Mouse (Mus musculus): ENCODE measurements around the gene Rimbp3. TPM values are rescaled to one million over a fixed set of nuclear protein-coding genes. Genes with fewer than 3 reads are reported as not detected.
"Not testable (repeated sequence)": the region's sequence is repeated elsewhere in the genome, so short reads cannot be mapped to it uniquely, and the experiment has no call there.

Rimbp3 gene
- polyA plus RNA-seq, 1 experiment from 2014 or later, result 0.28 TPM

- Histone ChIP-seq H3K27ac (no peak overlapping the region), H3K36me3 (ENCODE audit: insufficient read depth, low read length) (no peaks in the 10 kb centered on the region), H3K4me2 (ENCODE audit: low read length) (no peak overlapping the region), H3K4me3 (replicated peaks; ENCODE audit: low read depth, low read length) (no peak overlapping the region), H3K9ac (ENCODE audit: low read depth, low read length) (no peak overlapping the region), H3K27me3 (ENCODE audit: insufficient read depth, low read length) (no peaks in the 10 kb centered on the region), H3K4me1 (replicated peaks; ENCODE audit: insufficient read depth, low read length) (no peaks in the 10 kb centered on the region), H3K9me3 (replicated peaks; ENCODE audit: low read length) (no peaks in the 10 kb centered on the region)
- TF ChIP-seq CTCF (IDR thresholded peaks at IDR 0.05; ENCODE audit: low read depth), result no peak
- ATAC-seq (replicated peaks; ENCODE audit: low FRiP score, low read depth), result no peak
- no peak for DNase-seq (ENCODE audit: low spot score)
These were observed 18.1 kb downstream of the Rimbp3 start for GRCm38 (mm10) chr16:17226496-17226895.

GRCm38 (mm10) chr16:17231523-17231922, 23.1 kb downstream of the Rimbp3 start:
- ATAC-seq (replicated peaks; ENCODE audit: low FRiP score, low read depth); H3K4me2 ChIP-seq (ENCODE audit: low read length); H3K27ac ChIP-seq; H3K36me3 ChIP-seq (ENCODE audit: insufficient read depth, low read length); H3K9me3 ChIP-seq (replicated peaks; ENCODE audit: low read length); DNase-seq (ENCODE audit: low spot score); H3K4me3 ChIP-seq (replicated peaks; ENCODE audit: low read depth, low read length); H3K9ac ChIP-seq (ENCODE audit: low read depth, low read length); H3K27me3 ChIP-seq (ENCODE audit: insufficient read depth, low read length): not testable (repeated sequence)
- WGBS, result 91% methylated on average over 2 of the region's 2 CpGs
- peaks cover 20% of the 10 kb centered on the region for H3K4me1 ChIP-seq (replicated peaks; ENCODE audit: insufficient read depth, low read length)

GRCm38 (mm10) chr16:17232794-17233701, 24.6 kb downstream of the Rimbp3 start, which contains the start of gene Hic2:
TSS of gene Hic2 (plus strand) at chr16:17233572.
- Histone ChIP-seq H3K4me3 (replicated peaks; ENCODE audit: low read depth, low read length) (peak within 1 kb of the TSS; percentile 93), H3K27ac (peak within 1 kb of the TSS; percentile 92), H3K9me3 (replicated peaks; ENCODE audit: low read length) (no peaks in the 10 kb centered on the region), H3K9ac (ENCODE audit: low read depth, low read length) (peak within 1 kb of the TSS; percentile 93), H3K36me3 (ENCODE audit: insufficient read depth, low read length) (no peaks in the 10 kb centered on the region), H3K4me1 (replicated peaks; ENCODE audit: insufficient read depth, low read length) (peaks cover 20% of the 10 kb centered on the region), H3K4me2 (ENCODE audit: low read length) (peak within 1 kb of the TSS; percentile 95), H3K27me3 (ENCODE audit: insufficient read depth, low read length) (no peaks in the 10 kb centered on the region)
- 1% methylated on average over 59 of the region's 59 CpGs for WGBS
- ATAC-seq (replicated peaks; ENCODE audit: low FRiP score, low read depth) (peak; percentile 98), DNase-seq (ENCODE audit: low spot score) (peak; percentile 97)
- peak; percentile 11; the same call in 1 of the 2 replicates for TF ChIP-seq CTCF (IDR thresholded peaks at IDR 0.05; ENCODE audit: low read depth)

GRCm38 (mm10) chr16:17233702-17234498, 25.5 kb downstream of the Rimbp3 start:
- H3K27me3 ChIP-seq (ENCODE audit: insufficient read depth, low read length), result no peaks in the 10 kb centered on the region
- DNase-seq (ENCODE audit: low spot score) (peak; percentile 65), ATAC-seq (replicated peaks; ENCODE audit: low FRiP score, low read depth) (peak; percentile 67)
- no peaks in the 10 kb centered on the region for H3K9me3 ChIP-seq (replicated peaks; ENCODE audit: low read length)
- H3K27ac ChIP-seq, result peak overlapping the region; percentile 92
- WGBS, result under 1% methylated on average over 62 of the region's 62 CpGs
- peaks cover 24% of the 10 kb centered on the region for H3K4me1 ChIP-seq (replicated peaks; ENCODE audit: insufficient read depth, low read length)
- no peaks in the 10 kb centered on the region for H3K36me3 ChIP-seq (ENCODE audit: insufficient read depth, low read length)
- H3K9ac ChIP-seq (ENCODE audit: low read depth, low read length), result peak overlapping the region; percentile 93
- no peak for TF ChIP-seq CTCF (IDR thresholded peaks at IDR 0.05; ENCODE audit: low read depth)
- H3K4me2 ChIP-seq (ENCODE audit: low read length), result peak overlapping the region; percentile 95
- peak overlapping the region; percentile 93 for H3K4me3 ChIP-seq (replicated peaks; ENCODE audit: low read depth, low read length)

- H3K4me3 ChIP-seq (replicated peaks; ENCODE audit: low read depth, low read length), result peak overlapping the region; percentile 93
- peak overlapping the region; percentile 95 for H3K4me2 ChIP-seq (ENCODE audit: low read length)
- H3K27me3 ChIP-seq (ENCODE audit: insufficient read depth, low read length), result no peaks in the 10 kb centered on the region
- H3K9ac ChIP-seq (ENCODE audit: low read depth, low read length), result peak overlapping the region; percentile 93
- H3K36me3 ChIP-seq (ENCODE audit: insufficient read depth, low read length), result no peaks in the 10 kb centered on the region
- peaks cover 27% of the 10 kb centered on the region for H3K4me1 ChIP-seq (replicated peaks; ENCODE audit: insufficient read depth, low read length)
- H3K9me3 ChIP-seq (replicated peaks; ENCODE audit: low read length), result no peaks in the 10 kb centered on the region
- DNase-seq (ENCODE audit: low spot score) (peak; percentile 51), ATAC-seq (replicated peaks; ENCODE audit: low FRiP score, low read depth) (no peak)
- no peak for TF ChIP-seq CTCF (IDR thresholded peaks at IDR 0.05; ENCODE audit: low read depth)
- no peak overlapping the region for H3K27ac ChIP-seq
- under 1% methylated on average over 12 of the region's 12 CpGs for WGBS
These were observed 26.1 kb downstream of the Rimbp3 start for GRCm38 (mm10) chr16:17234499-17234895.
